Mouse (Mus musculus) spleen, adult 18-20 months (tissue): ENCODE measurements around the gene Fyttd1.
"Not testable (repeated sequence)": the region's sequence is repeated elsewhere in the genome, so short reads cannot be mapped to it uniquely, and the experiment has no call there.

Experiments used
- DNase-seq, 2 experiments: peaks; one replicate each; pipeline ENCODE4 v3.0.0; 2022; ENCODE audit warnings: mixed read lengths in 2 of 2

Gene Fyttd1

DNA sequence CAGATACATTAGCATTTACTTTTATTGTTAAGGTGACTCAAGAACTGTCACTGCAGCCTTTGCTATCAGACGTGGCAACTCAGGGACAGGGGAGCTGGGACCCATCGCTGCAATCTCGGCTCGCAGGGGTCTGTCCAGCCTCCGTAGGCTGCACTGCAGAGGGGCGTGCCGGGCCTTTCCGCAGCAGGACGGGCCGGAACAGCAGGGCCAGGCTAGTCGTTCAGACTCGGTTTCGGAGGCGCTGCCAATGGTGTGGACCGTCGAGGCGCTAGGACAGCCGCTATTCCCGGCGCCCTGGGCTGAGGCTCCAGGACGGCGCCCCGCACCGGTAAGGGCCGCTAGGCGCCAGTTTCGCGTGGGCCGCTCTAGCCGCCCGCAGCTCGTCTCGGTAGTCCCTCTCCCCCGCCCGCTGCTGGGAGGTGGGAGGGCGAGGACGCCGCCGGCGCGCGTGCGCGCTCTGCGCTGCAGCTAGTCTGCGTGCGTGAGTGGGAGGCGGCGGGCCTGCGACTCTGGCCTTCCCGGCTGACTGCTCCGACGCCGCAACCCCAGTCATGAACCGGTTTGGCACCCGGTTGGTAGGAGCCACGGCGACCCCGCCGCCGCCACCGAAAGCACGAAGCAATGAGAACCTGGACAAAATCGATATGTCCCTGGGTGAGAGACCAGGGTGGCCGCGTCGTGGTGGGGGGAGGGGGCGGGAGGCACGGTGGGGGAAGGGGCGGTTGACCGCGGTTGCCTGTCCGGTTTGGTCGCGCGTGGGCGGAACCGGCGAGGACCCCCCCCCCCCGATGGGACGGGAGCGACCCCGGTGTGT lies at the start of gene Fyttd1, which contains the start of gene Rubcn:
Gene Fyttd1, plus strand, starts transcription at position 158 of the 814 bp plus-strand sequence.
Gene Rubcn, minus strand, starts transcription at position 424 of the 814 bp plus-strand sequence.
- peak; percentile 91 to 94 for DNase-seq

DNA sequence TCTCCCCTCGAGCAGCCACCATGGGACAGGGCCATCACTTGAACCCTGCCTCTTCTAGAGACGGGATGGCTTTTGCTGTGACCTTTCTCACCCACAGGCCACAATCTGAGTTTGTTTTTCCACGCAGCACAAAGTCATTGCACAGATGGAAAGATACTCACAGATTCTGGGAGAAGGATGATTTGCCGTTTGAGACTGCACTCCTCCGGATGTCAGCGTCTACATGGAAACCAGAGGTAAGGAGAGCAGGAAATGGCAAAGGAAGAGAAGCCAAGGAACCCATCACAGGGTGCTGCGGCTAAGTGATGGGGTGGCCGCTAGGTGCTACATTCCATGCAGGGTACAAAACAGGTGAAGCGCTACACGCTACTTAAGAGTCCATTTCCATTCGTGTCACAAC lies 48.2 kb upstream of the Fyttd1 start:
- no peak for DNase-seq

DNA sequence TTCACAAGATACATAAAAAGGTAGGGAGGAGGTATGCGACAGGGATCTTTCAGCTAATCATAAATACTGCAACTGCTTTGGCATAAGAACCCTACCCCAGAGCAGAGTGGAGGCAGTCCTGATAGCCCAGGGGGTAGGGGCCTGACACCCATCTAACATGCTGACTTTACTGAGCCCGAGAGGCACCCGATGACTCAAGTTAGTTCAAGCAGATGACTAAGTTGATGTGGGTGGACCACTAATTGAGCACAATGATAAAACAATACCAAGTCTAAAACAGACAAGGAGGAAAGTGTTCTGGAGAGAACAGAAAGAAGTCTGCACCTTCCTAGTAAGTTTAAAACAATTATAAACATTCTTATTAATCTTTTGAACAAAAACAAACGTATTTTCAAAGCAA lies 45.8 kb upstream of the Fyttd1 start:
- DNase-seq = no peak

DNA sequence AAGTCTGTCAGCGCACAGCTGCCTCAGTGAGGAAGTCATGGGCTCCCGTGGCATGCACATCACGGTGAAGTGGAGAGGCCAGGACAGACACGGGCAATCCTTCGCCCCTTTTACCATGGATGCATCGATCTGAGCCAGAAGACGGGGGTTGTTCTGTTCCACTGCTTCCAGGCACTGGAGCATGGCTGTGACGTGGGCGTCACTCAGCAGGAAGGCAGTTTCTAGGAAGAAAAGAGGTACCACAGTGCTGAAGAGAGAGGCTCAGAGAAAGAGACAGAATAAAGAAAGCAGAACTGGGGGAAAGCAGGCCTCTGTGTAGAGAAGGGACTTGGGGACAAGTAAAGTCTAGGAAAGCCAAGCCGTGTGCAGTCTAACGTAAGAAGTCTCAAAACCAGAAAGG lies 30.2 kb upstream of the Fyttd1 start:
- no peak for DNase-seq

DNA sequence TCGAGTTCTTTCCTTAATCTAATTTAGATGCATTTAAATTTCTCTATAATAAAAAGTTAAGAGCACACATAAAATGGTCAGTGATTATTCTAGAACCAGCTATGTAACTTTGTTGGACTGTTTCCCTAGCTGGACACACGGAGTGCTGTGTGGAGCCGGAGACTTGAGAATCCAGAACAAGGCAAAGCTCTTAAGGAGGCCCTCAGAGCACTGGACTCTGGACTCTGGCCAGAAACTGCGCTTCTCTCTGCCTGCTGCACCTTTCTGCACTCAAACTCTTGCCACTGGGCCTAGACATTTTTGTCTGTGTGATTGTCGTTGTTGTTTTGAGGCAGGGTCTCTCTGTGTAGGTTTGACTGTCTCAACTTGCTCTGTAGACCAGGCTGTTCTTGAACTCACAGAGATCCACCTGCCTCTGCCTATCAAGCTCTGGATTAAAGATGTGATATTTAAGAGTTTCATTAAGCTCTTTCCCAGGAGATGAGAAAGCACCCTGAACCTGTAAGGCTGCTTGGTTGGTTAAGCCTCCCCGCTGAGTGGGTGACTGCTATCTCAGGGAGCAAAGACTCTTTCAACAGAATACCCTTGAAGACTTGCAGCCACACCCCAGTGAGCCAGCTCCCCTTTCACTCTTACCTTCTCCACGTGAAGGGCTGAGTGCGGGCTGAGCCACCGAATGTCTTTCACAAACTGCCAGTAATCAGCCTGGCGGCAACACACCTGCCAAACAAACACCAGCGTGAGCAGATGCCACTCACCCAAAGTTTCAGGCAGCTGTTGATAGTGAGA lies 28.1 kb upstream of the Fyttd1 start:
- DNase-seq = no peak

DNA sequence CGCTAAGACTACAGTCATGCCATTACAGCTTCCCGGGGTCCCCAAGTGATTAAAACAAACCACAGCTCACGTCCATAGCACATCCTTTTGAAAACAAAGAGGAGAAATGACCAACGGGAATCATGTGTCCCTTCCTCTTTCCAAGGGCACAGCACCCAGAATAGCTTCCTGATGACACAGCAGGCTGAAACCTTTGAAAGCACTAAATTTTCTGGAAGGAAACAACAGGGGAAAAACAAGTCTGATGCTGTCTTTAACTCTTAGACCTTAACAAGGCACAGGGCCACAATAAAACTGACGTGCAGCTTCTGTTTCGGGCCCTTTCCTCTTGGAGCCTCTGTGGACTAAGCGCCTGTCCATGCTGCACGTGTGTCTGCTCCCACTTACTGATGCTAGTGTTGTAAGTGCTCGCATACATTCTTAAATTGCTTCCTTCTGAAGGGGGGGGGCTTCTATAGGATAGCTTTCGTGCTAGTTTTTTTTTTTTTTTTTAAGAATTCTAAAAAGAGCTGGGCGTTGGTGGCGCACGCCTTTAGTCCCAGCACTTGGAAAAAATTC lies 23.7 kb upstream of the Fyttd1 start:
- DNase-seq = no peak

DNA sequence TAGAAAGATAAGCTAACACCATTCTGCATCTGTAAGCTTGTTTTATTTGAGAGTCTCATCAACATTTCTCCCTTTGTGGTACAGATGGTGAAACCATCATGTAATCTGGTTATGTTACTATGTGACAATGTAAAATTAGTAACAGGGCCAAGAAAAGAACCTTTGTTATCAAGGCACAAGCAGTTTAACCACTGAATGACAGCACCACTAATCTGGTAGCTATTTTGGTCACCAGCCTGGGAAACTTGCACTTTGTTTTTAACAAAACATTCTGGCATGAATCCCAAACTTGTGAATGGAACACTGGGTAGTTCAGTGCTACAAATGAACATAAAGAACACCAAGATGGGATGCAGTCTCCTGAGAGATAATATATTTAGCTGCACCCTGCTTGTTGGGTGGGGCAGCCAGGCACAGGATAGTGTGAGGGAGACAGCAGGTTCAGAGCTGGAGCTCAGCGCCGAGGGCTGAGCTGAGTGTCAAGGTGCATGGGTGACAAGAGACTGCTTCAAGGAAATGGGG lies 23.2 kb upstream of the Fyttd1 start:
- DNase-seq = no peak

DNA sequence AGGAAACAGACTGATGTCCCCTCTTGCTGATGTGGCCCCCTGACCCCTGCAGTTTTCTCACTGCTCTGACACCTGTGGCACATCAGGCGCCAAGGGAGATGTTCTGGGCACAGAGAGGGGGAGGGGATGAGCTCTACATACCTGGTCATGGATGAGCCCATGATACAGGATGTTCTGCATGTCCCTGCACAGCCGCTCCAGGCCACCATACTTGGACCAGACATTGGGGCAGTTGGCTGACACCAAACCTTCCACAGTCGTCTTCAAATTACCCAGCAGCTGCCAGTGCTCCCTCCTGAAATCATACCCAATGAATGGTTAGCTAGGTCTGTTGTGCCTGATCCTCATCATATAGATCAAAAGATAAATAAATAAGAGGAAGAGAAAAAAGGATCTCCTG lies 20.5 kb upstream of the Fyttd1 start:
- DNase-seq = no peak

DNA sequence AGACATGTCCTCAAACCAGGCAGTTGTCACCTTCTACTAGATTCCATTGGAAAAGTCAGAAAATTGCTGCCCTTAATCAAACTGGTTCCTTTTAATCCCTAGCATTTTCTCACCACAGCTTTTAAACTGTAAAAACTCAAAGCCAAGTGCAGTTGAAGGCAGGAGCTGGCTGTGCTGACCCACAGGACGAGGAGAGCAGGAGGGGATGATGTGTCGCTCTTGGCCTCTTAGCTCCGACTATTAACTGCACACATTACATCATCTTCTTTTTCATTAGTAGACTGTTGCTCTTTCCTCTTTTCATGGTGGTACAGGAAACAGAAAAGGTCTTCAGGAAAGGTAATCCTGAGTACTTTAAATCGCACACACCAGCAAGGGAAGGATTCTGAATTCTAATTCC lies 18.9 kb upstream of the Fyttd1 start:
- DNase-seq = no peak

DNA sequence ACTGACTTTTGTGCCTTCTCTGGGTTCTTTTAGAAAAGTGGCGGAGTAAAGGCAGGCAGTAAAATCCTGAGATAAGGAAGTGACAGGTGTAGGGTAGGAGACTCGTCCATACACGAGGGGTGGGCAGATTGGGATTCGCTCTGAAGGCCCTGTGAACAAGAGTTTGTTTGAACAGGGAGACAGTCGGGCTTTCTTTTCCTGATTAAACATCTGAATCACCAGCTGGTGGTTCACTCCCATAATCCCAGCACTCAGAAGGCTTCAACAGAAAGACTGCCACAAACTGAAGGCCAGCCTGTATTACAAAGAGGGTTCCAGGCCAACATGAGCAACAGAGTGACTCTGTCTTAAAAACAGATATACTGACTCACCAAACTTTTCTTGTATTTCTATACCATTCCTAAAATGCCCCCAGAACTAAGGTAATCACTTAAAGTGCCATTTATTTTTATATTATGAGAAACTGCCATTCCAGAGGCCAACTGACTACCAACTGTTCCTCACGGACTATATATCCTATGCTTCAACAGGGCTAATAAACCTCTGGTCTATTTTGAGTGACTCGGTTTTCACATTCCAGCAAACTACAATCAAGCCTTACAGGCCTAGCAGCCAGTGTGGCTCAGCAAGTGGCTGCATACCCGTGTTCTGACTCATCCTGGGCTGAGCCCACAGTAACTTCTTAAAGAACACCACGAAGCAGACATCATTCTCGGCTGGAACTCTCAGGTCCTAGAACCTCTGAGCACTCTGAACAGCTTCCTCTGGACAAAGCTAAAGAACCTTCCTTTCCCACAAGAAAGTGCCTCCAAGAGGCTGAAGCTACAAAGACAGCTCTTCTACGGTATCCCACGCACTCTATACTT lies 18.3 kb upstream of the Fyttd1 start:
- no peak for DNase-seq

DNA sequence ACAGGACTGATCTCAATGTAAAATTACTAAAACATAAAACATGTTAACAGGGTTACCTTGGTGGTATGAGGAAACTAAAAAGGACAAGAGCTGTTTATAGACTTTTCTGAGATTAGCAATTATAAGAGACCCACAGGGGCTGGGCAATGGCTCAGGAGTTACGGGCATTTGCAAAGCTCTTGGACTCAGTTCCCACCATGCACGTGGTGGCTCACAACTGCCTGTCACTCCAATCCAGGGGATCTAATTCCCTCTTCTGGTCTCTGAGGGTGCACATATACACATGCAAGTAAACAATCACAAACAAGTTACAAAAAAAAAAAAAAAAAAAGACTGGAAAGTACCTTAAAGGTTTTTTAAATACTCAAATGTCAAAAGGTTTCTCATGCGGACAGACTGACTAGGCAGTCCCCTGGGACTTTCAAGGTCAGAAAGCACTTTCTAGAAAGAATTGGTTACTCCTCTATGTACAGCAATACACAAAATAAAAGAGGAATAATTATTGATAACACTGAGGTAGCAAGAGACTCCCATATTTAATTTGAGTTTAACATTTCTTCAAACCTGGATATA lies 15.4 kb upstream of the Fyttd1 start:
- no peak for DNase-seq

DNA sequence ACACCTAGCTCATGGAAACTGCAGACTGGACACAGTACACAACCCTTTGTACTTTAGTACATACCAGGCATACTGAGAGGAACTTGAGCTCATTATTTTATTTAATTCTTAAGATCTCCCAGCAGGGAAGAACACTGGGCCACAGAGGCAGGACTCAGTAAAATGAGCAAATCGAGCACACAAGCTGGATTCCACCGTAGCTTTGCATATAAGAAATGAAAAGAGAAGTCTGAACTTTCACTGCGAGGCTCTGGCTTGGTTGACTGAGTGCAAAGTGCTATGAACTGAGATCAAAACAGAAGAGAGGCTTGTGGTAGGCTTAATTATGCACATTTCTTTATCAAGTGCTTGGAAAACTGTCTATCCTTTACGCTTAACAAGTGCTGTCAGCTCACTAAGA lies 11.9 kb upstream of the Fyttd1 start:
- DNase-seq = no peak

DNA sequence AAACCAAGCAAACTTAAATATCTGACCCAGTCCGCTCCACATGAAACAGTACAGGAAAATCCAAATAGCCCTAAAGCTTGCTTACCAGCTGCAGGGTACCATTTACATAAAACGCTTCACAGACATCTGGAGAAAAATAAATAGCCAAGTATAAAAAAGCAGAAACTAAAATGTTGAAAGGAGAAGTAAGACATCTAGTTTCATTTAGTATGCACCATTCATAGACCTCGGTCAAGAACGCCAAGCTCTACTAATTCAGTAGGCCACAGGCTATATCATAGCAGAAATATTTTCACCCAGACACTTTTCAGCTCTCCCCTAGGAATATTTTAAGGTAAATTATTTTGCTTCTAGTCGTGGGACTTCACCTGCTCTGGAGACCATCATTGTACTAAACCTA lies 10.6 kb upstream of the Fyttd1 start:
- DNase-seq = no peak

DNA sequence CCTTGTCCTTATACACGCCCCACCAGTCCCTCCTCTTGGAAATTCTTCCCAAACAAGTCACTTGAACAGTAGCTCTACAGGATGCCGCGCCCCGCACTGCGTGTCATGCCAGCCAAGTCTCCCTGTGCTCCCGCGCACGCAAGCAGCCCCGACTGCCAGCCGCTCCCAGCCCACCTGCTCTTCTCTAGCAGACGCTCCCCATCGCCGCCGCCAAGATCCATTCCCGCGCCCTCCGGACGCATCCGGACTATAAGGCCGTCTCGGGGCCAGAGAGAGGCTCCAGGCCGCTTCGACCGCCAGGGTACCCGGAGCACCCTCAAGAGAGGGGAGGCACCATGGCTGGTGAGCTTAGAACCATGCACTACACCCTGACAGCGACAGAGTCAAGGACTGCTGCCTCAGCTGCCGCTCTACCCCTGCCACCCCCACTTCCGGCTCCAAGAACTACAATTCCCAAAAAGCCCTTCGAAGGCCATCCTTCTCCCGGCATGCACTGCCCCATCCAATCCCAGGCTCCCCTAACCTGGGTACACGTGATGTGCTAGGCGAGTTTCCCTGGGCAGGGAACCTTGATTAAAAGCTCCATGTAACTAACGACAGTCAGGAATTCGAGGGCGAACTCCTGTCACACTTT lies 9.3 kb upstream of the Fyttd1 start:
- DNase-seq = peak; percentile 79 to 80

DNA sequence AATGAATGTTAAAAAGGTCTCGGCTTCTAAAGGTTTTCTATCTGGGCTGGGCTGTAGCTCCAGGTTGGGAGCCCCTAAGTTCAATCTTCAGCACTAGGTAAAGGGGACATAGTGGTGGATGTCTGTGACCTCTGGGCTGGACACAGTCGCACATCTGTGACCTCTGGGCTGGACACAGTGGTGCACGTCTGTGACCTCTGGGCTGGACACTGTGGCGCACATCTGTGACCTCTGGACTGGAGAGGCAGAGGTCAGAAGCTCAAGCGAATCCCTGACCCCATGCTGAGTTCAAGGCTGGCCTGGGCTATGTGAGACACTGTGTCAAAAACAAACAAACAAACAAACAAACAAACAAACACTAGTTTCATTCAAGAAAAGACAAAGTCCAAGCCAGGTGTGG lies 7.1 kb upstream of the Fyttd1 start:
- no peak for DNase-seq

DNA sequence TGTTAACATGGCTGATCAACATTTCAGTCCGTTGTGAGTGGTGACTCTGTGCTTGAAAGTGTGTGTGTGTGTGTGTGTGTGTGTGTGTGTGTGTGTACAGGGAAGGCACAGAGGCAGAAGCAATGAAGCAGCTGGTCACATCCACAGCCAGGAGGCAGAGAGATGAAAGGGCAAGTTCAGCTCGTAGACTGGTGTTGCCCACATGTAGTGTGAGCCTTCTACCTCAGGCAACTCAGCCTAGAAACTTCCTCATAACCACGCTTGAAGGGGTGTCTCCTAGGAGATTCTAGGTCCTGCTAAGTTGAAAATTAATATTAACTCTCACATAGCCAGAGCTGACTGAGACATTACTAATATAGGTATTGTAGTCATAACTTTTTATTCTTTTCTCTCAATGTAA lies 3.9 kb upstream of the Fyttd1 start:
- no peak for DNase-seq

DNA sequence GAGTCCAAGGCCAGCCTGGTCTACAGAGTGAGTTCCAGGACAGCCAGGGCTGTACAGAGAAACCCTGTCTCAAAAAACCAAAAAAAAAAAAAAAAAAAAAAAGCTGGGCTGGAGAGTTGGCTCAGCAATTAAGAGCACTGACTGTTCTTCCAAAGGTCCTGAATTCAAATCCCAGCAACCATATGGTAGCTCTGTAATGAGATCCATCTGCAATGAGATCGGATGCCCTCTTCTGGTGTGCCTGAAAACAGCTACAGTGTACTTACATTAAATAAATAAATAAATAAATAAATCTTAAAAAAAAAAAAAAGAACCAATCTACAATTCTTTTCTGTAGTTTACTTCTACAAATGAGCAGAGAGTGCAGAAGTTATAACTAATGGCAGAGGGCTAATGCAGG lies 2.0 kb upstream of the Fyttd1 start:
- DNase-seq = not testable (repeated sequence)

DNA sequence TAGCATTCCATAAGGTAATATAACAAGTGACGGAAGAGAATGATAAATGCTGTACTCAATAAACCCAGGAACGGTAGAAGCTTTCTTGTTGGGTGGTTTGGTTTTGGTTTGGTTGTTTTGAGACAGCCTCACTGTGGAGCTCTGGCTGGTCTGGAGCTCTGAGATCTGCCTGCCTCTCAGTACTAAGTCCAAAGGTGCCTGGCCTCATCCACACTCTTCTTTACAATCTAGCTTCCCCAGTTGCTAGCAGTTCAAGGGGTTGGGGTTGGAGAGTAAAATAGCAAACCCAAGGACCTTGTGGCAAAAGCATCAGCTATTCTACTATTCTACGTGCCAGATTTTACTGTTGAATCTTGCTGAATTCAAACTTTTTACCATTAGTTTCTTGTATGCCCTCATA lies 1.5 kb upstream of the Fyttd1 start:
- no peak for DNase-seq

DNA sequence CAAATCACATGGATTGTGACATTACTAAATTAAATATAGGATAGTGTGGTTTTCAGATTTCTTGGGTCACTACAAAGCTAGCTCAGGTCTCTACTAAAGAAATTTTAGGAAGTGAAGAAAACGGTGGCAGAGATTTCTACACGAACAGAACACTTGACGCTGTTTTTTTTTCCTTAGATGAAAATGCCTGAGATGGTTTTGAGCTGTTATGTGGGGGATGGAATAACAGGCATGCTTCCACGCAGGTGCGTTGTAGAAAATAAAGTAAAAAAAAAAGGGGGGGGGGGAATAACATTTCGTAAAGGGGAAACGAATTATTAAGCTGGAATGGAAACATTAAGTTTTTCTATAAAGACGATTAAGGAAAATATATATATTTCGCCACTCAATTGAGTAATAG lies 469 bp upstream of the Fyttd1 start:
- no peak for DNase-seq

DNA sequence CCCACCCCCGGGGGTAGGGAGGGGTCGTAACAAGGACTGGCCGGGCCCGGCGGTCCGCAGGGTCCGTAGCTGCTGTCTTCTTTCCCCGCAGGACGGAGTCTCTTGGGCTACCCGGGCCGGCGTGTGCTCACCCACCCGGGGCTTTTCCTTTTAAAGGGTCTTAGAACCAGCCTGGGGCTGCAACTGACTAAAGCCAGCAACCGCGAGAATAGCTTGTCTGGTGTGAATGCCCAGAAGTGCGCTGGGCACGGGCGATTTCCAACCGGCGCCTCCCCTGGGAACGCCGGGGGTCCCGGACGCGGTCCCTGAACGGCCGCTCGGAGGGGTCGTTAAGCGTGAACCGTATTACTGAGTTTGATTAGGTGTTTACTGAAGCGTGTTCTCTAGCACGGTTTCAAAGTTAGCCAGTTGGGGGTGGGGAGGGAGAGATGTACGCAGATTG lies 878 bp downstream of the Fyttd1 start:
- DNase-seq = peak in 1 of 2 experiments; percentile 26
